Mouse (Mus musculus) megakaryocyte, embryonic 14.5 days (primary cell): ENCODE data around the gene B4galt2.

Experiments used
- FLI1 ChIP-seq: IDR thresholded peaks from 2 replicates; pipeline ENCODE4 v1.6.1; 2012; ENCODE audit warnings: low read length, inconsistent platforms, mixed read lengths
- GATA1 ChIP-seq: IDR thresholded peaks from 3 replicates; pipeline ENCODE4 v1.6.1; 2012; ENCODE audit warnings: mixed read lengths, low read length, inconsistent platforms, borderline replicate concordance

DNA sequence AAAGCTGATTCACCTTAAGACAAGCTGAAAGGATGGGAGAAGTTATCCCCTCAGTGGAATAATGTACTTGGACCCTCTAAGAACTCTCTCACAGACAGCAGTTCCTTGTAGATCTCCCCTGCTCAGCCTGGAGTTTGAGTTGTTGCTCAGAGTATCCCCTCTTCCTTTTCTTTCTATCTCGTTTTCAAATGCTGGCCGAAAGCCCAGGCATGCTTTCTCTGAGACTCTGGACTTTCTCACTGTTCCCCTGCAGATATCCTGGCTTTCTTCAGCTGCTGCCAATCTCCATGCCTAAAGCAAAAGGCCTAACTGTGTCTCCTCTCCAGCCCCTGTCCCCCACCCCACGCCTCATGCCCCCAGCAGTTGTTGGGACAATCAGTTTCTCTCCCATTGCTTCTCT, 35.0 kb upstream of the B4galt2 start:
- no peak for TF ChIP-seq GATA1
- no peak for TF ChIP-seq FLI1
